In genomic region chr11:68648385-68649148, GRCm38 (mm10) we compare ENCODE assay signal across 19 mouse cellular contexts. TPM values are rescaled to one million over a fixed set of nuclear protein-coding genes. Genes with fewer than 3 reads are reported as not detected.
DNase-seq lines count a peak whose midpoint lies in the region; ATAC-seq lines count a peak whose summit lies in the region.
"Had no signal": no experiment of that assay in that cellular context is flagged by ENCODE, and none has a peak within 500 bp of the region (broad histone marks: within the 10 kb centered on the region; RNA-seq: fewer than 3 reads in every experiment).

No protein-coding gene starts in this region.

- H3K9me3 ChIP-seq in limb, embryonic 15.5 days = no peaks in the 10 kb centered on the region
- no peaks in the 10 kb centered on the region for H3K9me3 ChIP-seq in midbrain, embryonic 16.5 days (replicated peaks; ENCODE audit: control insufficient read depth, low read length, poor library complexity, severe bottlenecking)
- H3K9me3 ChIP-seq: heart, embryonic 13.5 days; liver, embryonic 12.5 days had no signal

- ATAC-seq in frontal cortex, adult (ENCODE audit: low TSS enrichment) = peak; percentile 79
- peak; percentile 58; the same call in 1 of the 2 replicates for ATAC-seq in limb, embryonic 15.5 days (ENCODE audit: insufficient number of reproducible peaks, low FRiP score, low TSS enrichment, low read depth)
- no peak for ATAC-seq in midbrain, embryonic 16.5 days
- ATAC-seq: activated CD4-positive, CD25-positive, alpha-beta regulatory T cell, adult 4 months; hindbrain, postnatal 0 days; liver, embryonic 12.5 days had no signal

- intact Hi-C loops in left cerebral cortex, postnatal 36 days (cut with DNase I) = no loop called here

- no peaks in the 10 kb centered on the region for H3K27me3 ChIP-seq in limb, embryonic 15.5 days
- no peaks in the 10 kb centered on the region for H3K27me3 ChIP-seq in midbrain, embryonic 16.5 days (ENCODE audit: control insufficient read depth, insufficient read depth, low read depth, low read length)
- H3K27me3 ChIP-seq: CH12.LX; heart, embryonic 13.5 days had no signal

- no peak overlapping the region for H3K27ac ChIP-seq in limb, embryonic 15.5 days
- no peak overlapping the region for H3K27ac ChIP-seq in midbrain, embryonic 16.5 days (ENCODE audit: low read length)
- H3K27ac ChIP-seq: heart, embryonic 13.5 days; hindbrain, postnatal 0 days; layer of hippocampus, adult 2 months; liver, embryonic 12.5 days had no signal

- H3K4me1 ChIP-seq in limb, embryonic 15.5 days = 0 out of 2 replicates have a peak, but pooled peaks cover 7% of the 10 kb centered on the region
- H3K4me1 ChIP-seq in midbrain, embryonic 16.5 days (ENCODE audit: control insufficient read depth, insufficient read depth, low read length) = no peaks in the 10 kb centered on the region
- H3K4me1 ChIP-seq: liver, embryonic 12.5 days had no signal

- H3K4me3 ChIP-seq in limb, embryonic 15.5 days = no peak overlapping the region
- no peak overlapping the region for H3K4me3 ChIP-seq in midbrain, embryonic 16.5 days (ENCODE audit: low read depth, low read length)
- H3K4me3 ChIP-seq: heart, embryonic 13.5 days; layer of hippocampus, adult 2 months; liver, embryonic 12.5 days had no signal

- H3K4me2 ChIP-seq in limb, embryonic 15.5 days = no peak overlapping the region
- no peak overlapping the region for H3K4me2 ChIP-seq in midbrain, embryonic 16.5 days (ENCODE audit: low read length)
- H3K4me2 ChIP-seq: heart, embryonic 13.5 days; liver, embryonic 12.5 days had no signal

- WGBS in limb, embryonic 15.5 days = 69% methylated on average over 14 of the region's 16 CpGs
- WGBS in midbrain, embryonic 16.5 days = 75% methylated on average over 15 of the region's 16 CpGs

- no peak for DNase-seq in frontal cortex, postnatal 10 days (ENCODE audit: low spot score in 2 of 2)
- peak; percentile 27 to 48 for DNase-seq in left cerebral cortex, adult 9 months (ENCODE audit: low spot score in 2 of 2)
- no peak for DNase-seq in left cerebral cortex, postnatal 36 days (ENCODE audit: low spot score in 2 of 2)
- peak; percentile 36 for DNase-seq in ES-CJ7 (ENCODE audit: low read depth, low spot score)
- DNase-seq in layer of hippocampus, postnatal 10 days (ENCODE audit: low spot score in 2 of 2) = no peak
- DNase-seq: adrenal gland, postnatal 14 days; cerebellum, adult 18-20 months; cerebellum, postnatal 36 days; heart, postnatal 36 days; kidney, adult 8-10 months had no signal

- H3K9ac ChIP-seq in limb, embryonic 15.5 days = no peak overlapping the region
- no peak overlapping the region for H3K9ac ChIP-seq in midbrain, embryonic 16.5 days (ENCODE audit: low read depth, low read length)
- H3K9ac ChIP-seq: heart, embryonic 13.5 days; liver, embryonic 12.5 days had no signal

- no peaks in the 10 kb centered on the region for H3K36me3 ChIP-seq in limb, embryonic 15.5 days
- H3K36me3 ChIP-seq in midbrain, embryonic 16.5 days (ENCODE audit: control insufficient read depth, insufficient read depth, low read length) = no peaks in the 10 kb centered on the region
- H3K36me3 ChIP-seq: heart, embryonic 13.5 days; liver, embryonic 12.5 days had no signal

RNA-seq across cellular contexts. Expression of gene Myh10, which starts 42.8 kb away (rescaled TPM):
- total RNA-seq in left cerebral cortex, postnatal 36 days (2021) = 100 to 1,000 TPM; 198 to 218 TPM
- 87.8 and 106 TPM in 2 replicates for polyA plus RNA-seq in limb, embryonic 15.5 days (2015; fragmentation: Nextera tagmentation; extraction: Ambion mirVana)
- 100 to 1,000 TPM; 164 to 167 TPM for total RNA-seq in layer of hippocampus, postnatal 10 days (2021)
- 94.9 and 104 TPM in 2 replicates for polyA plus RNA-seq in midbrain, embryonic 16.5 days (2015; fragmentation: Nextera tagmentation; extraction: Ambion mirVana)

Comparison
In these comparisons a context has a peak if more than half of its experiments do, and no peak if none do; other contexts are left out.
1. DNase-seq: peak in left cerebral cortex, adult 9 months (2 of 2) and ES-CJ7 (single experiment); none in frontal cortex, postnatal 10 days (0 of 2), left cerebral cortex, postnatal 36 days (0 of 2) and layer of hippocampus, postnatal 10 days (0 of 2).